Mouse (Mus musculus) olfactory bulb, adult 2 months (tissue): ENCODE data around the gene Prok1. TPM values are rescaled to one million over a fixed set of nuclear protein-coding genes. Genes with fewer than 3 reads are reported as not detected.

Experiments
- H3K27ac ChIP-seq: fragments of 200-500 bp; 2 replicates; pipeline ENCODE4 v1.5.1; 2012; ENCODE audit warnings: low read depth, low read length; ENCODE audit not compliant: insufficient read depth
- H3K4me1 ChIP-seq: fragments of 200-500 bp; 2 replicates; pipeline ENCODE4 v1.6.1; 2012; ENCODE audit warnings: low read length; ENCODE audit not compliant: control insufficient read depth, insufficient read depth
- H3K4me3 ChIP-seq: fragments of 200-500 bp; 2 replicates; pipeline ENCODE4 v1.5.1; 2012; ENCODE audit warnings: mild to moderate bottlenecking, low read depth, low read length, moderate library complexity; ENCODE audit not compliant: insufficient read depth
- CTCF ChIP-seq: fragments of 200-500 bp; IDR thresholded peaks from 2 replicates; pipeline ENCODE4 v1.5.1; 2012; ENCODE audit warnings: low read depth, mild to moderate bottlenecking, low read length, moderate library complexity; ENCODE audit not compliant: insufficient read depth
- POLR2A ChIP-seq: fragments of 200-500 bp; IDR thresholded peaks from 2 replicates; pipeline ENCODE4 v1.6.1; 2012; ENCODE audit warnings: mild to moderate bottlenecking, low read depth, low read length, moderate library complexity; ENCODE audit not compliant: insufficient read depth
- WGBS: fragments of 180-500 bp; shearing (Covaris S2); methylation state at CpG from one replicate; pipeline ENCODE4 v1.1.7; 2018; 5-methylcytosine and 5-hydroxymethylcytosine counted together
- polyA plus RNA-seq: library from polyadenylated mRNA; stranded (reverse); fragments of >200 nt; gene quantifications from 2 replicates; pipeline ENCODE4 v1.2.4, GENCODE M21; 2012; ENCODE audit warnings: low replicate concordance; ENCODE audit not compliant: missing spikeins, insufficient read depth, insufficient read length

The Prok1 gene
- polyA plus RNA-seq, 1 experiment = not detected

GRCm38 (mm10) chr3:107229221-107229620 is 10.3 kb downstream of the Prok1 start:
- no peak for TF ChIP-seq POLR2A
- no peak for TF ChIP-seq CTCF
- WGBS = 88% methylated on average over 5 of the region's 5 CpGs
- Histone ChIP-seq H3K27ac (no peak overlapping the region), H3K4me3 (no peak overlapping the region), H3K4me1 (peaks cover 4% of the 10 kb centered on the region)

- H3K27ac ChIP-seq = no peak overlapping the region
- no peak overlapping the region for H3K4me3 ChIP-seq
- TF ChIP-seq CTCF = no peak
- WGBS = 83% methylated on average over 5 of the region's 5 CpGs
- no peaks in the 10 kb centered on the region for H3K4me1 ChIP-seq
Observed at GRCm38 (mm10) chr3:107225820-107226219, 13.7 kb downstream of the Prok1 start.

GRCm38 (mm10) chr3:107223230-107223629 is 16.3 kb downstream of the Prok1 start:
- no peak overlapping the region for H3K27ac ChIP-seq
- no peak overlapping the region for H3K4me3 ChIP-seq
- H3K4me1 ChIP-seq = no peaks in the 10 kb centered on the region
- 63% methylated on average over 1 of the region's 1 CpGs for WGBS
- TF ChIP-seq POLR2A (no peak), CTCF (no peak)

- H3K27ac ChIP-seq = no peak within 1 kb of the TSS
- no peak for TF ChIP-seq POLR2A
- TF ChIP-seq CTCF = no peak
- H3K4me3 ChIP-seq = no peak within 1 kb of the TSS
- H3K4me1 ChIP-seq = no peaks in the 10 kb centered on the region
- 88% methylated on average over 10 of the region's 10 CpGs for WGBS
Observed at GRCm38 (mm10) chr3:107221608-107222007, 17.9 kb downstream of the Prok1 start, which contains the start of gene Cym. Gene Cym (minus strand): TSS chr3:107221732.

GRCm38 (mm10) chr3:107218572-107218971 is 20.9 kb downstream of the Prok1 start:
- no peak for TF ChIP-seq CTCF
- no peak for TF ChIP-seq POLR2A
- Histone ChIP-seq H3K4me1 (no peaks in the 10 kb centered on the region), H3K4me3 (no peak overlapping the region), H3K27ac (no peak overlapping the region)
- WGBS = 81% methylated on average over 7 of the region's 7 CpGs

- Histone ChIP-seq H3K4me3 (no peak overlapping the region), H3K4me1 (no peaks in the 10 kb centered on the region), H3K27ac (no peak overlapping the region)
- 86% methylated on average over 3 of the region's 3 CpGs for WGBS
- TF ChIP-seq POLR2A (no peak), CTCF (no peak)
Observed at GRCm38 (mm10) chr3:107217101-107217480, 22.4 kb downstream of the Prok1 start.

GRCm38 (mm10) chr3:107216400-107217100 is 23.0 kb downstream of the Prok1 start:
- 79% methylated on average over 8 of the region's 8 CpGs for WGBS
- no peak overlapping the region for H3K27ac ChIP-seq
- no peaks in the 10 kb centered on the region for H3K4me1 ChIP-seq
- TF ChIP-seq CTCF (no peak), POLR2A (no peak)
- H3K4me3 ChIP-seq = no peak overlapping the region

GRCm38 (mm10) chr3:107214606-107215005 is 24.9 kb downstream of the Prok1 start:
- WGBS = 86% methylated on average over 5 of the region's 5 CpGs
- TF ChIP-seq POLR2A (no peak), CTCF (no peak)
- no peak overlapping the region for H3K4me3 ChIP-seq
- no peak overlapping the region for H3K27ac ChIP-seq
- H3K4me1 ChIP-seq = no peaks in the 10 kb centered on the region

GRCm38 (mm10) chr3:107207625-107208253 is 31.8 kb downstream of the Prok1 start:
- Histone ChIP-seq H3K4me1 (peaks cover 4% of the 10 kb centered on the region; the same call in 1 of the 2 replicates), H3K4me3 (no peak overlapping the region), H3K27ac (no peak overlapping the region)
- WGBS = 76% methylated on average over 7 of the region's 7 CpGs
- TF ChIP-seq POLR2A (no peak), CTCF (no peak)
